Mouse (Mus musculus): Measurements from ENCODE around the gene Psmd12. TPM values are rescaled to one million over a fixed set of nuclear protein-coding genes. Genes with fewer than 3 reads are reported as not detected.

Psmd12 gene
- 10 to 100 TPM; 95.1 to 95.5 TPM for total RNA-seq (2021)
- long read RNA-seq, experiment 1, transcript Psmd12-201 (11 exons, 1,904 nt), result major isoform, 97 of 101 reads
- long read RNA-seq, experiment 1, partial matches to known transcripts, result 3 of 101 reads
- long read RNA-seq, experiment 1, other reads (novel, unspliced or antisense), result 1 of 101 reads
- long read RNA-seq, experiment 2, transcript Psmd12-201 (11 exons, 1,904 nt), result major isoform, 334 of 344 reads
- long read RNA-seq, experiment 2, partial matches to known transcripts, result 2 of 344 reads
- long read RNA-seq, experiment 2, other reads (novel, unspliced or antisense), result 6 of 344 reads

- DNase-seq (ENCODE audit: low spot score in 2 of 2), result peak; percentile 94 to 96
These were observed at the start of gene Psmd12 for GRCm38 (mm10) chr11:107479053-107479861. Gene Psmd12, plus strand, starts transcription at chr11:107479484.

- DNase-seq (ENCODE audit: low spot score in 2 of 2), result no peak
These were observed 47.9 kb upstream of the Psmd12 start for GRCm38 (mm10) chr11:107431197-107431965.

GRCm38 (mm10) chr11:107435776-107436449 is 43.4 kb upstream of the Psmd12 start:
- no peak for DNase-seq (ENCODE audit: low spot score in 2 of 2)

GRCm38 (mm10) chr11:107437723-107438122 is 41.6 kb upstream of the Psmd12 start:
- DNase-seq (ENCODE audit: low spot score in 2 of 2), result no peak

GRCm38 (mm10) chr11:107438140-107438539 is 41.1 kb upstream of the Psmd12 start:
- DNase-seq (ENCODE audit: low spot score in 2 of 2), result no peak

GRCm38 (mm10) chr11:107441050-107441449 is 38.2 kb upstream of the Psmd12 start:
- DNase-seq (ENCODE audit: low spot score in 2 of 2), result no peak

- no peak for DNase-seq (ENCODE audit: low spot score in 2 of 2)
These were observed 35.9 kb upstream of the Psmd12 start for GRCm38 (mm10) chr11:107443121-107444095.

- DNase-seq (ENCODE audit: low spot score in 2 of 2), result no peak
These were observed 33.6 kb upstream of the Psmd12 start for GRCm38 (mm10) chr11:107445683-107446082.

- no peak for DNase-seq (ENCODE audit: low spot score in 2 of 2)
These were observed 32.6 kb upstream of the Psmd12 start for GRCm38 (mm10) chr11:107446650-107447049.

- no peak for DNase-seq (ENCODE audit: low spot score in 2 of 2)
These were observed 31.9 kb upstream of the Psmd12 start for GRCm38 (mm10) chr11:107447349-107447748.

GRCm38 (mm10) chr11:107447915-107448314 is 31.4 kb upstream of the Psmd12 start:
- DNase-seq (ENCODE audit: low spot score in 2 of 2), result no peak

- DNase-seq (ENCODE audit: low spot score in 2 of 2), result no peak
These were observed 29.9 kb upstream of the Psmd12 start for GRCm38 (mm10) chr11:107449169-107449910.

GRCm38 (mm10) chr11:107450097-107450496 is 29.2 kb upstream of the Psmd12 start:
- no peak for DNase-seq (ENCODE audit: low spot score in 2 of 2)

GRCm38 (mm10) chr11:107451106-107451505 is 28.2 kb upstream of the Psmd12 start:
- no peak for DNase-seq (ENCODE audit: low spot score in 2 of 2)

GRCm38 (mm10) chr11:107452053-107452452 is 27.2 kb upstream of the Psmd12 start:
- no peak for DNase-seq (ENCODE audit: low spot score in 2 of 2)

GRCm38 (mm10) chr11:107454546-107455462 is 24.5 kb upstream of the Psmd12 start:
- DNase-seq (ENCODE audit: low spot score in 2 of 2), result no peak

GRCm38 (mm10) chr11:107457282-107457681 is 22.0 kb upstream of the Psmd12 start:
- DNase-seq (ENCODE audit: low spot score in 2 of 2), result no peak

- DNase-seq (ENCODE audit: low spot score in 2 of 2), result no peak
These were observed 21.0 kb upstream of the Psmd12 start for GRCm38 (mm10) chr11:107458286-107458685.
